Mouse (Mus musculus) testis, adult 2 months (tissue): ENCODE results near the gene Srsf5.

Experiments used
- CTCF ChIP-seq: fragments of 200-500 bp; IDR thresholded peaks from 2 replicates; pipeline ENCODE4 v1.5.1; 2012; ENCODE audit warnings: low read depth, mild to moderate bottlenecking, inconsistent platforms, low read length, moderate library complexity; ENCODE audit not compliant: control insufficient read depth, insufficient read depth, insufficient replicate concordance
- POLR2A ChIP-seq: fragments of 200-500 bp; IDR thresholded peaks from 2 replicates; pipeline ENCODE4 v1.6.1; 2012; ENCODE audit warnings: low read depth, mild to moderate bottlenecking, inconsistent platforms, low read length, moderate library complexity; ENCODE audit not compliant: control insufficient read depth

- TF ChIP-seq CTCF, result no peak
- no peak; the same call in 1 of the 2 replicates for TF ChIP-seq POLR2A
Measured at GRCm38 (mm10) chr12:80924205-80924604, 21.1 kb upstream of the Srsf5 start.
